Mouse (Mus musculus) retina, embryonic 14.5 days (tissue): ENCODE data around the gene Fap.

Experiments used
- DNase-seq: peaks from one replicate; pipeline ENCODE4 v3.0.0-alpha.2; 2015; ENCODE audit warnings: low spot score

The Fap gene

DNA sequence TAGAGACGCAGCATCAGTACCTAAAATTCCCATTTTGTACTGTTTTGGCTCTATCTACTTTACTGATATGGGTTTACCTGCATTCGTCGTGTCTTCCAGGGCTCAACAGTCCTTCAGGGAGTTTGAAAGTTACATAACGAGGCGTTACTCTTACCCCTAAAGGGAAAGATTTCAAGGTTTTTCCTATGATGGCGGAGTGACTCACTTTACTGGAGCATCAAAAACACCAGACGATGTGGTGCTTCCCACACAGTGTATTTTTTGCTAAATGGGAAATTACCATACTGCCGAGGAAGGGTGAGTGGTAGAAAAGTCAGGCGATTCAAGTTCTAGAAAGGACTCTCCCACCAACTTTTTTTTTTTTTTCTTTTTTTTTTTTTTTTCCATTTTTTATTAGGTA, 47.5 kb downstream of the Fap start:
- no peak for DNase-seq

DNA sequence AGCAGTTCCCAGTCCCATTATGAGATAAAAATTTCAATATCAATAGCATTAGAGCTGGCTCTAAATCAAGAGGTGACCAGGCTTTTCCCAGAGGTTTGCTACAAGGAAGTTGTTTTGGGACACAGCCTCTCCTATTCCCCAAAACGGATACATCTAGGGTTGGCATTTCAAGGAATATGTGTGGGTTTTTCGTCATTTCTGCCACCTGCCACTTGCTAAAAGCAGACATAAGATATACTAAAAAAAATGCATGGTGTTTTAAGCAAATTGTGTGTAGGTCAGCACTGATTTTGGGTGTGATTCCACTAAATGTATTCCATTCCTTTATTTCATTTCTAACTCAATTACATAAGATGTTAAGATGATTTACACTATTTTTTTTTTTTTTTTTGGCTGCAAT, 56.1 kb downstream of the Fap start:
- DNase-seq, result no peak

DNA sequence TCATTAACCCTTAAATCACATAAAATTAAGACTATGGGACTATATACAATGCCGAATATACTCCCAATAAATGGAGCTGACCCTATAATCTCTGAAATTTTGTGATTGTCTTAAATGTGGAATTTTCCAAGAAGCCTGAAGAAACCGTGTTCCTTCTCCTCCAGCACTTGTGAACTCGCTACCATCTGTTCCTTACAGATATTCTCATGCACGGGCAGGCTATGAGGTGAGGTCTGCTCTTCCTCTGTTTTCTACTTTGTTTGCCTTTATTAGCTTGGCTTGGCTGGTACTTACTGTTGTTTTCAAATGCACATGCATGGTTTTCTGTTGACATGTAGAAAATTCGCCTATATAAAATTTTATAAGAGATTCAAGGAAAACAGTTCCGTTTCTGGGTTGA, 59.4 kb downstream of the Fap start:
- no peak for DNase-seq

DNA sequence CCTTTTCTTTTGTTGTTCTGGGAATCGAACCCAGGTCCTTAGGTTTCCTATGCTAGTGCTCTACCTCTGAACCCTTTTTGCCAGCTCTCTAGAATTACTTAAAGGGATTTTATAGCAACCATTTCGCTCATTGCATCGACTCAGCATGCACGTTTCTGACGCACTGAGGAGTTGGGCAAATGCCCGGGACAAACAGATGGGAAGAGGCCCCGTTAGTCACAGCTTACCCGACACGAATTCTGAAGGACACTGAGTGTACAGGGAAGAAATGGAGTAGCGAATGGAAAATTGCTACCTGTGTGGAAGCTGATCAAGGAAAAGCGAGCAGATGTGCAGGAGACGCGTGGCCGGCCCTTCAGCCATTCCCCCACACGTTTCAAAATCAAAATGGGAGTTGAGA, 60.4 kb downstream of the Fap start:
- DNase-seq, result no peak

DNA sequence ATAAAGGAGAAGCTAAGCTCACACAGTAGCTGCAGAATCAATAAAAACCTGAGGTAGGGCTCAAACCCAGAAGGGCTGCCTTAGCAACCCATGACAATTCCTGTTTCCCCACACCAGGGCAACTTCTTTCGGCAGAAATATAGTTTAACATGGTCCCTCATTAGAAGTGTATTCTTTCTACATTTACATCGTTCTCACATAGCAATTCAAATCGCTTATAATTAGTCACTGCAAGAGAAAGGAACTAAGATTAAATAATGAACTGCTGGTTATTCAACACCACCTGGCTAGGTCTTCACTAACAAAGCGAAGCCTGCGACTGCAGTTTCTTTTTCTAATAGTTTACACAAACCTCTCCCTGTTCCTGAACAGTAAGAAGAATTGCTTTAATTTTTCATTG, 66.7 kb downstream of the Fap start:
- DNase-seq, result no peak

DNA sequence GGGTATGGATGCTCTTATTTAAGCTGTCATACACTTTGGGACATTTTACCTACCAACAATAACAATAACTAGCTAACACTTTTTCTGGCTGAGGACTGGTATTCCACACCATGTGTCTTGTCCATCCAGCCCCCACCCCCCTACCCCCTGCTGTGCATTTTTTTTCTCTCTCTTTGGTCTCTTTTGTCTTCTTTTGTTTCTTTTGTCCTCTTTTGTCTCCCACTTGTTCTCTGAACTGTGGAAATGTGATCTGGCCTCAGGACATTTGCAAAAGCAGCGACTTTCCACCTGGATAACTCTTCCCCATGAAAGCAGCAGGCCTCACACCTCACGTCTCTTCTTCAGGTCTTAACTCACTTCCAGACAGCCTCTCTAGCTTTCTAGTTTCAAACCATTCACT, 67.4 kb downstream of the Fap start:
- no peak for DNase-seq

DNA sequence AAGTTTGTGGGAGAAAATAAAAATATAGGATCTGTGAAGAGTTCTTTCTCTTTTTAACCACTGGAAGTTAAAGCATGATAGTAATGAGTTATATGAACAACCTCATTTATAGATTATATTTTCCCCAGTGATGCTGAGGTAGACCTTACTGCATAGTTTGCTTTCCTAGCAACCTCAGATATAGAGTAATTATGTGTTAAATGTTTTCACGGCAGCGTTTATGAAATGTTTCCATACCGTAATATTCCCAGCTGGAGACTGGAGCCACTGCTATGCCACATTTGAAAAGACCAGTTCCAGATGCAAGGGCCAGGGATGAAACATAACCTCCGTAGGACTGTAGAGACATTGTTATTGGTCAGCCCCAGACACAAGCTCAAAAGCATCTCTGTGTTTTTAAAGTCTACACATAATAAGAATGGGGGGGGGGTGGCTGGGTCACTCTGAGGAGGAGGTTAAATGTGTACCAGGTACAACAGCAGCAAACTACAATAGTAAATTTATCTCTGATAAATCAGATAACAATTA, 69.5 kb downstream of the Fap start:
- no peak for DNase-seq

DNA sequence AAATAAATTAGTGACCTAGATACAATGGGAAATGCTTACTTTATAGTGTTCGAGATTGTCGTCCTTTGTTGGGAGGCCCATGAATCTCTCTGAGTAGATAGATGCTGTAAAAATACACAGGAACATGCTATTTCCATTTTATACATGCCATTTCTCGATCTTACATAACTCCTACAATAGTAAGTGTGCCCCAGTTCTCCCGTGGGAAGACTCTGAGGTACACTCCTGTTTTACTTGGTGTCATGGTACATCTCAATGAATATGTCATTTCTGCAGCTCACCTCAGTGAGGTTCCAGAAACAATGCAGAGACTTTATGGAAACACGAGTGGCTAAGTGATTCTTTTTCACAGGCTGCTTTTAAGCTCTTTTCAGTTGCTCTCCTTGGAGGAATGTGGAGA, 70.5 kb downstream of the Fap start:
- DNase-seq, result no peak

DNA sequence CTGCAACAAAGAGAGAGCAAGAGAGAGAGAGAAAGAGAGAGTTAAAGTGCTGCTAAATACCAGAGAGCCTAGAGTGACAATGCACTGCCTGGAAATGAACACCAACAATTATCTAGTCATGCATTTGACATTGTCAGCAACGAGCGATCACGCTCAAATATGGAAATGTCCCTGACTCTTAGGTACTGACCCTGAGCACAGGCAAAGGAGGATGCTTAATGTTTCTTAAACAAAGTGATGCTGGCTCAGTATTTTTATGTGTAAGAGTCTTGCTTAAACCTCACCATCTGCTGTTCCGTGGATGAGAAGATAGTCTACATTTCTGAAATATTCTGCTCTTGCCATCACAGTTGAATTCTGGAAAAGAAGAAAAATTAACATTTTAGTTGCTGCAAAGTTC, 71.4 kb downstream of the Fap start:
- no peak for DNase-seq

DNA sequence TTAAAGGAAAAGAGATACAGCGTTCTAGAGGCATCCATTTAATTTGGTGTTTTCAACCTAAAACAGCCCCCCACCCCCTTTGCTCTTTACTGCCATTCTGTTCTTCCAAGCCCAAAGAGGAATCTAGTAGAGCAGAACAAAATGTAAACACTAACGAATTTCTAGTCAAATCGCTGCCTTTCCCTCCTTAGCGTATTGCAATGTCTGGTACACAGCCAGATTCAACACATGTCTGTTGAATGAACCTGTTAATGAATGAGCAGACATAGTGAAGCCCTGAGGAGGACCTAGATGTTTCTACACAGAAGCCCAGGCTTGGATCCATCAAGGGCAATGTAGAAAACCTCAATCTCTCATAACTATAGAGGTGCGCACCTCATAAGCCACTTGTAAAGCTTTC, 75.1 kb downstream of the Fap start:
- DNase-seq, result no peak

DNA sequence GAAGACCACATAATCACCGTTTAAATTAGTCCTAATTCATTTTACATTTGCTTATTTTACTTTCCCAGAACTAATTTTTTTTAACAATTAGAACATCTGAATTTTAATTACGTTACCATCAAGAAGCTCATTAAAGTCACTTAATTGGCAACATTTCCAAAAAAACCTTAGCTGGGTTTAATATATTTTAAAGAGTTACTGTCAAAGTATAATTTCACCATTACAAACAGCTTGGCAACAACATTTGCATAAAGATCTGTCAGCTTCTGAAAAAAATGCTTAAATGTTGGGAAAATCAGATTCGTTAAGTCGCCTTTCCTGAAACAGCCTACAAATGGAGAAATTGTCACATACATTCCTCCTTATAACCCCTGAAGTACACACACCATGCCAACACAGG, 75.8 kb downstream of the Fap start:
- no peak for DNase-seq

DNA sequence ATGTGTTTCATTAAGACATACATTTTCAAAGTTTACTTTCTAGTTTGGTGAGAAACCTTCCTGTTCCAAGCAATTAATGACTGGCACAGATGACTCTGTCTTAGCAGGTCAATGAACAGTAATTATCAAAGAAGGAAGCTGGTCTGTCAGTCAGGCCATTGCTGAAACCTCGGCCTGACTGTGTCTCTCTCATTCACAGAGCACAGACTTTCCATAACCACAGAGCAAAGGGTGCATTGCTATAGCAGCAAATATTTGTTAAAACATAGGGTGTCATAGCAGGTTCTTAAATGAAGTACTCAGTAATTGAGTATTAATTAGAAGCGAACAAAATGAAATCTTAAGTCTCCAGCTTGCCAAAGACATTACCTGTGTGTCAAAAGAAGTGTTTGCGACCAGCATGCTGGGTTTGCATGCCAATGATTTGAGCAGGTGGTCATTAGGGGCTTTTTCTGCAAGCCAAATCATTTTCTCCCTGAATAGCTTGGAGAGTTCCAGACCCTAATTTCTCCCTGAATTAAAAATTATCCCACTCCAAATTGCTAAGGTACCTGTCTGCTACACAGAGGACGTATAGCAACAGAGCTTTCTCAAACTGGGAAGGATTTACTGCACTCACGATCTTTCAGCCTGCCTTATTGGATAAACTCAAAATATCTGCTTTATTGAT, 76.4 kb downstream of the Fap start:
- DNase-seq, result no peak

DNA sequence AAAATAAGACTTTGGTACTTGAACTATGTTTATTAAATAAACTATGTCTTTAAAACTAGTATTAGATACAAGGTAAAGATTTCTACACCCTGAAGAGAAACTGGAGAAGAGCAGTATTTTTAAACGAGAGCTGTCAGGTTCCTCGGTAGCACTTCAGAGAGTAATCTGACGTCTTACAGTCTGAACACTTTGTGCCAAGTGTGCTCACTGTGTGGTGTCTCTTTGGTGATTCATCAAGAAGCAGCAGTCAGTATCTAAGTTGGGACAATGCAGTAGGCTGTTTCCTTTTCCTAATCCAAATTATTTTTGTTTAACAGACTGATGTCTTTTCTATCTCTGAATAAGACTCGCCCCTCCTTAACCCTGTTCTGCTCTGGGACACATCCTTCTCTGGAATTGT, 78.5 kb downstream of the Fap start:
- DNase-seq, result no peak

DNA sequence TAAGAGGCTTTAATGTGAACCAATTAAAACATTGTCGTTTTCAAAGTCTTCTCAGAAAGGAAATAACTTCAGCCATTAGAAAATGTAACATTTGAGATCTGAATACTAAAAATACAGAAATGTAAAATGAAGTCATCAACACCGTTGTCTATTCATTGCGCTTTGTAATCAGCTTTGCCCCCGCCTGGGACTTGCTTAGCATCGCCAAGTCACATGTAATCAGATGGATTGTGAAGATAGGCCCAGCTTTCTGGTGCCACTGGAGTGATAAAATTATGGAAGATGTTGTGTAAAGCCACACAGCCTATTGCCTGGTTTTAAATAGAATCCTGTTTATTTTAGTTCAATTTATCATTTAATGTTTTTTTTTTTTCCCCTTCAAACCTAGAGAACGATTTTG, 84.0 kb downstream of the Fap start:
- no peak for DNase-seq

DNA sequence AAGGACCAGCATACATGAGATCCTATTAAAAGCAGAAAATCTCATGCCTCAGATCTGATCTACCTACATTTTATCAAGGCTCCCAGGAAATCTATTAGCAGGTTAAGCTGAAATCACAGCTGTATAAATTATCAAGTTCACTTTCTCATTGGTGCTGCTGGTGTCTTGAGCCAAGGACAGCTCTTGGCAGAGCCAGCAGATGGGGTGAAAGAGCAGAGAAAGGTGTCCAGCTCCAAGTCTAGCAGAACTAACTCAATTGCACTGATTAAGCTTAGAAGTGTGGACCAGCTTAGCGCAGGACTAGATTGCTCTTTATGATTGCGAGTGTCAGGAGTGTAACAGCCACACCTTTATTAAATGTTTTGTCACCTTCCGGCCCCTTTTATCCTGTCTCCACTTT, 89.0 kb downstream of the Fap start:
- peak; percentile 42 for DNase-seq

DNA sequence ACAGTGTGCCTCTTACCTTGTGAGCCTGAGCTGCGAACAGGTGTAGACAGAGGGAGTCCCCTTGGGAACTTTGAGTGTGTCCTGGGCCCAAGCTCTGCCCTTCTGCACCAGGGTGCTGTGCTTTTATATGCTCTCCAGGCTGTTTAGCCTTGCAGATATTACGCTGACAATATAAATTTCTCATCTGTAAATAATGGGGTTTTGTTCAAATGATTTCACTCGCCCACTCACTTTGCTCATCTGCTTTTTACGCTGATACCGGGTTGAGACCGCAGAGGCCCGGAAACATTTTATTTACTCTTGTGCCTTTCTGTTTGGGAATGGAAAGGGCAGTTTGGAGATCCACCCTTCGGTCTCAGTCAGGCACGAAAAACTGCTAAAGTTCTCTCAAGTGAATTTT, 90.3 kb downstream of the Fap start, which contains the start of gene Gcg:
Gene Gcg (minus strand): TSS at position 101 of the 400 bp plus-strand sequence.
- DNase-seq, result no peak

DNA sequence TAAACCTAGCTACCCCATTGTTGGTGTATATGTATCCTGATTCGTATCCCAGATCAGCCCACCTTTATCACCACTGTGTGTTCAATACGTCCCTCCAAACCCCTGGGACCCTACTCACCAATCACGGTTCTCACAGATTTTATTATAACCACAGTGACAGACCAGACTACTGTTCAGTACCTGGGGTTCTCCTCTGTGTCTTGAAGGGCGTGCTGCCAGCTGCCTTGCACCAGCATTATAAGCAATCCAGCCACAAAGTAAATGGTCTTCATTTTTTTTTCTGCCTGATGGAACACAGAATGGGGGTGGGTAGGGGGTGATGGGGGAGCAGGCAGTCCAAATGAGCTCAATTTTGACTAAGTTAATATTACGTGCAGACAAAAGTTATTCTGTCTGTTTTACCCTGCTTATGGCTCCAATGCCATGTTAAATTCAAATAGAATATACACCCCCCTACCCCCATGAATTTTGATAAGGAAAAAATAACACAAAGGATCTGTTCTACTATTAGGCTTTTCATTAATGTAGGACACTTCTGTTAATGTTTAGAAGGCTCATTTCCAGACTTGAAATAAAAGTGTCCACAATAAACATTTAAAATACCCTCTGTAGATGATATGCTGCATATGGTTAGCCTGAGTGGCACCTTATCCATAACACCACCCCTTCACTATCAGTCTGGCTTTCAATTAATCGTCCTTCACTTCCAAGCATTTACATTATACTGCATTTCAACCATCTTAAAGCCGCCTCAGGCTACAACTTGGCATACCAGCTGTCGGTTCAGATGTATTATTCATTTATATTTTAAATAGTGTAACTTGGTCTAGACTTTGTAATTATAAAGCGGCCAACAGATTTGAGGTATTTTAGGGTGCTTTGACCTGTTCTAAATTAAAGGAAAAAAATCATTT, 93.3 kb downstream of the Fap start:
- DNase-seq, result no peak

DNA sequence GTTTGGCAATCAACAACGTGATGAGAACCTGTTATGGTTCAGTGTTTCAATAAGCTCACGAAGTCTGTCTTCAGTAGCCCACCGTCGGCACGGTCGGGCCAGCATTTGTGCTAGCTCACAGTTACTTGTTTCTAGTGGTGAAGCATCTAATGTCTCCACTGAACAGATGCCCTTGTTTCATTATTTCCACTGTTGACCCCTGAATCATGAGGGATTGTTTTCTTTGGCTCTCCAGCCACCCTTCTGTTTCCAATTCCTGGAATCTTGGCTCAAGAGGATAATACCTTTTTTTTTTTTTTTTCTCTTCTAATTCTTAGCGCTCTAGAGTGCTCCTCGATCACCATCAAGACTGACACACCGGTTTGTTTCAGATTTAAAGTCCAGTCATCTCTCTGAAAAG, 104.3 kb downstream of the Fap start:
- no peak for DNase-seq

DNA sequence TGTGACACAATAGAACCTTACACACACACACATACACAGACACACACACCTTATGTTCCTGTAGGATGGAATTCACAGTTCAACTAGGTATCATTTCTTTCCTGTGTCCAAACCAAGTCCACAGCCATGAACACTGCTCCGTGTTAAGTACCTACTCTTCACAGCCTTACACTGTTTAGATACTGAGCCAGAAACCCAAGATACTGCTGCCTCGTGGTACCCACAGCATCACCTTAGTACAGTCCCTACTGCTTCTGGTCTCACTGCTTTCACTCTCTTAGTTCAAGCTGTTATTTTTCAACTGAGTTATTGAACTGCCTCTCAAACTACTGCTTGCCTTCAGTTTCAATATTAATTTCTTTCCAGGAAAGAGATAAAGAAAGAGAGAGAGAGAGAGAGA, 110.6 kb downstream of the Fap start:
- no peak for DNase-seq

DNA sequence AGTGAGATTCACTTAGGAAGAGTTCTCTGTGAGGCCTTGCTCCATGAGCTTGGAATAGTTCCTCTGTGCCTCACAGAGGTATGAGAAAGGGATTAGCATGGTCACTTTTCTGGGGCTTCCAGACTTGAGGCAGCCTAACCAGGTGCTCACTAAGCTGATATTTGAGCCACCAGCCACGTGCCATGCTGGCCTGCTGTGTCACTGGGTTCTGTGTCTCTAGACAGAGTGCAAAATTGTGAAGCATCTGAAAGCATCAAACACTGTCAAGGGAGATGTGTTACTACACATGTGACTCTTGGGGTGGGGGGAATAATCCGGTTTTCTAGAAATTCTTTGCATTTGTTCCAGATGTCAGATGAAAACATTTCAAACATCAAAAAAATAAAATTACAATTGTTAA, 111.7 kb downstream of the Fap start:
- DNase-seq, result no peak

DNA sequence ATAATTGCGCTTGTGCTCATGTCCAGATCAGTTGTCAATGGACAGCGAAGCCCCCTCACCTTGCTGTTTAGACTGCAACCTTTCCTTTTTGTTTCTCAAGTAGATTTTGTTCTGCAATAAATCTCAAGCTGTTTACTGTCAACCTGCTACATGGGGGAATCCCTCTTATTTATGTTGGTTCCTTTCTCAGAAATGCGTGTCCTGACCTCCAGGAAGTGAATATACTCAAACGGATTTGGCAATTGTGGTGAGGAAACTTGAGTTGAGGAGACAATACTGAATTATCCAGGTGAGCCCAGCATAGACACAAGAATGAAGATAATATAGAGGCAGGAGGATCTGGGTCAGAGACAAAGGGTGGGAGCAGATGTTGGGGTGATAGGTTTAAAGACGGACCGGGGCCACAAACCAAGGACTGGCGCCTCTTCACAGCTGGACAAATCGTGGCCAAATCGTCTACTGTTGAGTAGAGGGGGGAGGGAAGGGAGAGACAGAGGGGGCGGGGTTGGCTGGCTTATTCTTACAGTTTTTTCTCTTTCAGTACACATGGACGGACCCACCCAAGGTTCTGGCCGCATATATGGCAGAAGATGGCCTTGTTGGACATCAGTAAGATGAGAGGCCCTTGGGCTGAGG, 112.9 kb downstream of the Fap start:
- no peak for DNase-seq

DNA sequence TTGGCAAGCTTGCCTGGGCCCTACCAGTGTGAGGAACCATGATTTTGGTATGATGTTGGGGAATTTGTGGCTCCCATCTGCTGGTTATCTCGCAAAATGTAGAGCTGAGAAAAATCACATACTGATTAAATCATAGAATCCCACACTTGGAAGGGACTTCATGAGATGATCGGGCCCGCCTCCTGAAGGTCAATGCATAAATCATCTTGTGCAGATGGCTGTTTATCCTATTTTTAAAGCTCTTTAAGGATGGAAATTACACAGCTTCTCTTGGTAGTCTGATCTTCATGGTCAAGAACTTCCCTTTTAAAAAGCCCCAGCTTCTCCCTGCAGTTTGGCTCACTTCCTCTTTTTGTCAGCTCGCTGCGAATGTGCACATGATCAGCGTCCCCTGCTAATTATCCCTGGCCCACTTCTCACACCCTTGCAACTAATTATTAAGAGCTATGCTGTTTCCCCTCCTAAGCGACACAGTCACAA, 113.6 kb downstream of the Fap start:
- DNase-seq, result no peak
